Comparison of ENCODE assay signal across 11 mouse cellular contexts in genomic region chr8:41753481-41753880, GRCm38 (mm10).
"Had no signal": no experiment of that assay in that cellular context is flagged by ENCODE, and none has a peak within 500 bp of the region (broad histone marks: within the 10 kb centered on the region; RNA-seq: fewer than 3 reads in every experiment).

No protein-coding gene starts in this region.

- DNase-seq: kidney, adult 8-10 months; kidney, postnatal 25 days; lung, embryonic 14.5 days; lung, postnatal 10 days; retina, postnatal 1 day; thymus, adult 18-20 months; thymus, postnatal 14 days had no signal

- ATAC-seq: inflammation-experienced regulatory T-cells, adult 6 months; intestine, postnatal 0 days; liver, embryonic 12.5 days; midbrain, embryonic 16.5 days had no signal
